Mouse (Mus musculus): Measurements from ENCODE around the gene Tmem125. TPM values are rescaled to one million over a fixed set of nuclear protein-coding genes. Genes with fewer than 3 reads are reported as not detected.
A peak's percentile ranks its signal among the peaks of the same experiment; 100 is the strongest.
"Not testable (repeated sequence)": the region's sequence is repeated elsewhere in the genome, so short reads cannot be mapped to it uniquely, and the experiment has no call there.

Gene Tmem125
- polyA plus RNA-seq, 1 experiment: not detected

DNA sequence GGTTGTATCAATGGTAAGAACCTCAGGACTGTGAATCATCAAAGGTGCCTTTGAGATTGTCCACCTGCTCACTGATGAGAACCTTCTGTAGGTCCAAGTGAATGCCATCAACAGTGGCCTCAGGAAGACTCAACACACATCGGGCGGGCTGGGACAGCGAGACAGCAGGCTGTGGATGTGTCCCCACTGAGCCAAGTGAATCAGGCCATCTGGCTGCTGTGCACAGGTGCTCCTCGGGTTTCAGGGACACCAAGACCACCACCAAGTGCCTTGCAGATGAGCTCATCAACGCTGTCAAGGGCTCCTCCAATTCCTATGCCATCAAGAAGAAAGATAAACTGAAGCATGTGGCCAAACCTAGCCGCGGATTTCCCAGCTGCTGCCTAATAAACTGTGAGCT is 21.6 kb downstream of the Tmem125 start:
- Histone ChIP-seq H3K4me3 (ENCODE audit: insufficient read depth, low read depth, low read length) (no peak overlapping the region), H3K27ac (replicated peaks; ENCODE audit: low read depth, low read length) (no peak overlapping the region), H3K4me1 (ENCODE audit: control insufficient read depth, insufficient read depth, insufficient read length, low read length) (peaks cover 4% of the 10 kb centered on the region)

DNA sequence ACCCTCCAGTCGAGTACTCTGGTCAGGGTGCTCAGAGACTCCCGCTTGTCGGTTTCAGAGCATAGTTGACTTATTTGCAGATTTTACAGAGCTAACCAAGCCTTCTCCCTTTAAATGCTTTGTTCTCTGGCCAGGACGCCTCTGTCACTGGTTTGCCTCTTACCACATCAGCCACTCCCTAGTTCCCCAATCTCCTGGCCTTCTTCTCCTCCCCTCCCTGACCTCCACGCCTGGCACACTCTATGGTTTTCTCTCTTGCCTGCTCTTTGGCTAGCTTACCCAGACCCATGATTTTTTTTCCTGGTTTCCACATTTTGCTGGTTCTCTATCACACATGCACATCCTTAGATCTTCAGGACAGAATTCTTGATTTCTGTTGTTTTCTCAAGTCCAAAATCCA is 25.6 kb downstream of the Tmem125 start:
- Histone ChIP-seq H3K27ac (replicated peaks; ENCODE audit: low read depth, low read length) (no peak overlapping the region), H3K4me1 (ENCODE audit: control insufficient read depth, insufficient read depth, insufficient read length, low read length) (peaks cover 14% of the 10 kb centered on the region), H3K4me3 (ENCODE audit: insufficient read depth, low read depth, low read length) (no peak overlapping the region)

GRCm38 (mm10) chr4:118517497-118518146 is 26.2 kb downstream of the Tmem125 start:
- no peak overlapping the region for H3K27ac ChIP-seq (replicated peaks; ENCODE audit: low read depth, low read length)
- peaks cover 14% of the 10 kb centered on the region for H3K4me1 ChIP-seq (ENCODE audit: control insufficient read depth, insufficient read depth, insufficient read length, low read length)
- no peak overlapping the region for H3K4me3 ChIP-seq (ENCODE audit: insufficient read depth, low read depth, low read length)

GRCm38 (mm10) chr4:118516699-118517496 is 26.9 kb downstream of the Tmem125 start:
- peak overlapping the region; percentile 17 for H3K4me3 ChIP-seq (ENCODE audit: insufficient read depth, low read depth, low read length)
- peak overlapping the region; percentile 77 for H3K27ac ChIP-seq (replicated peaks; ENCODE audit: low read depth, low read length)
- peaks cover 14% of the 10 kb centered on the region for H3K4me1 ChIP-seq (ENCODE audit: control insufficient read depth, insufficient read depth, insufficient read length, low read length)

DNA sequence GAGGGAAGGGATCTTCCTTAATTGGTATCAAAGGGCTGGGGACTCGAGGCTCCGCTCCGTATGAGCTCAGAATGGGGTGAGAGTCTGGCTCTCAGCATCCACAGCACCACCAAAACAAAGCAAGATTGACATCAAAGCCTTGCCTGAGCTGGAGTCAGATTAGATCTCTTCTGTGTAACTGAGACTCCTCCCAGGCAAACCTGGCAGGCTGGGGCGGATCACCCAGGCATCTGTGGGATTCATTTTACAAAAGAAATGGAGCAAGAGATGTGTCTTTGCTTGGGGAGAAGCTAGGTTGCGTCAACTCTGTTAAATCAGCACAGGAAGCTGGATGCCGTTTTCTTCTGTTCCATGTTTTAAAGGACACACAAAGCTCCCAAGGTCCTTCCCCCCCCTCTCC is 34.8 kb downstream of the Tmem125 start:
- Histone ChIP-seq H3K27ac (replicated peaks; ENCODE audit: low read depth, low read length) (no peak overlapping the region; the same call in 1 of the 2 replicates), H3K4me1 (ENCODE audit: control insufficient read depth, insufficient read depth, insufficient read length, low read length) (peaks cover 11% of the 10 kb centered on the region; the same call in 1 of the 2 replicates), H3K4me3 (ENCODE audit: insufficient read depth, low read depth, low read length) (no peak overlapping the region)

DNA sequence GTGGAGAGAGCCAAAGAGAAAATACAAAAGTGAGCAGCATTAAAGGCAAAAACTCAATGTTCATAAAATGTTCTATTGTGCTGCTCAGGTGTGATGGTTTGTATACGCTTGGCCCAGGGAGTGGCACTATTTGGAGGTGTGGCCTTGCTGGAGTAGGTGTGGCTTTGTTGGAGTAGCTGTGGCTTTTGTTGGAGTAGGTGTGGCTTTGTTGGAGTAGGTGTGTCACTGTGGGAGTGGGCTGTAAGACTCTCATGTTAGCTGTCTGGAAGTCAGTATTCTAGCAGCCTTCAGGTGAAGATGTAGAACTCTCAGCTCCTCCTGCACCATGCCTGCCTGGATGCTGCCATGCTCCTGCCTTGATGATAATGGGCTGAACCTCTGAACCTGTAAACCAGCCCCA is 36.7 kb downstream of the Tmem125 start:
- not testable (repeated sequence) for H3K4me3 ChIP-seq (ENCODE audit: insufficient read depth, low read depth, low read length); H3K27ac ChIP-seq (replicated peaks; ENCODE audit: low read depth, low read length)
- H3K4me1 ChIP-seq (ENCODE audit: control insufficient read depth, insufficient read depth, insufficient read length, low read length): peaks cover 11% of the 10 kb centered on the region; the same call in 1 of the 2 replicates

- Histone ChIP-seq H3K4me3 (ENCODE audit: insufficient read depth, low read depth, low read length) (no peak overlapping the region), H3K27ac (replicated peaks; ENCODE audit: low read depth, low read length) (peak overlapping the region; percentile 63), H3K4me1 (ENCODE audit: control insufficient read depth, insufficient read depth, insufficient read length, low read length) (peaks cover 15% of the 10 kb centered on the region; the same call in 1 of the 2 replicates)
Measured at GRCm38 (mm10) chr4:118505551-118505950, 38.3 kb downstream of the Tmem125 start.

GRCm38 (mm10) chr4:118500792-118501191 is 43.1 kb downstream of the Tmem125 start:
- Histone ChIP-seq H3K4me1 (ENCODE audit: control insufficient read depth, insufficient read depth, insufficient read length, low read length) (peaks cover 12% of the 10 kb centered on the region; the same call in 1 of the 2 replicates), H3K4me3 (ENCODE audit: insufficient read depth, low read depth, low read length) (no peak overlapping the region), H3K27ac (replicated peaks; ENCODE audit: low read depth, low read length) (peak overlapping the region; percentile 66)

DNA sequence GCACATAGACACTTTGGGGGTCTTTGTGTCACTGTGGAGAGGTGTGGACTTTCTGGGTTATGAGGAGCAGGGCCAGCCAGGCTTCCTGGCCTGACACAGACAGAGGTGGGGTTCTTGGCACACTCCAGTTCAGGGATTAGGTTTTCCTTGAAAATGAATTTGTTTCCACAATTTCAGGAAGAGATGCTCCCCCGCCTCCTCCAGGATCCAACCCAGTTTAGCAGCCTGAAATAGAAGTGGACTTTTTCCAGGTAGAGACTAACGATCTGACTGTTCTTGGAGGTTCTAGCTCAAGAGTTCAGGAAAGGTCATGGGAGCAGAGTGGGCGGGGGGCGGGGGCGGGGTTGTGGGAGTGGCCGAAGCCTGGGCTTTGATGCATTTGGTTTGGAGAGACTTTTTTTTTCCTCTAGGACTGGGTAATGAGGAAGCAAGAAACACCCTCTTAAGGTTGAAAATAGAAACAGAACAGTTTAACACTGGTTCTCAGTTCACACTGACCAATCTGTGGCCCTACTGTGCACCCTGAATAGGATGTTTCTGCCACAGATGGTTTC is 43.6 kb downstream of the Tmem125 start:
- H3K4me1 ChIP-seq (ENCODE audit: control insufficient read depth, insufficient read depth, insufficient read length, low read length): peaks cover 9% of the 10 kb centered on the region; the same call in 1 of the 2 replicates
- H3K4me3 ChIP-seq (ENCODE audit: insufficient read depth, low read depth, low read length): no peak overlapping the region
- peak overlapping the region; percentile 70 for H3K27ac ChIP-seq (replicated peaks; ENCODE audit: low read depth, low read length)

Other genes with a start within 250 kb of the Tmem125 start
- 4.0 and 6.1 TPM in 2 replicates for gene Szt2, start 134.8 kb downstream of the Tmem125 start, polyA plus RNA-seq (2012; ENCODE audit: insufficient read depth, insufficient read length, missing spikeins)
- 38.0 and 38.3 TPM in 2 replicates for gene Med8, start 134.7 kb downstream of the Tmem125 start, polyA plus RNA-seq (2012; ENCODE audit: insufficient read depth, insufficient read length, missing spikeins)
- 9.4 and 10.7 TPM in 2 replicates for gene Elovl1, start 116.0 kb downstream of the Tmem125 start, polyA plus RNA-seq (2012; ENCODE audit: insufficient read depth, insufficient read length, missing spikeins)
- gene Cdc20, start 106.7 kb downstream of the Tmem125 start, polyA plus RNA-seq (2012; ENCODE audit: insufficient read depth, insufficient read length, missing spikeins): 1.6 TPM in 1 of 2 replicates, not detected in the other
- gene Mpl, start 86.5 kb downstream of the Tmem125 start, polyA plus RNA-seq (2012; ENCODE audit: insufficient read depth, insufficient read length, missing spikeins): not detected in 2 replicates
- 8.1 and 18.8 TPM in 2 replicates for gene Tie1, start 54.0 kb downstream of the Tmem125 start, polyA plus RNA-seq (2012; ENCODE audit: insufficient read depth, insufficient read length, missing spikeins)
- gene 2610528J11Rik, start 17.0 kb downstream of the Tmem125 start, polyA plus RNA-seq (2012; ENCODE audit: insufficient read depth, insufficient read length, missing spikeins): not detected in 2 replicates
- not detected in 2 replicates for gene Cfap57, start 76.7 kb upstream of the Tmem125 start, polyA plus RNA-seq (2012; ENCODE audit: insufficient read depth, insufficient read length, missing spikeins)
- gene Ebna1bp2, start 76.8 kb upstream of the Tmem125 start, polyA plus RNA-seq (2012; ENCODE audit: insufficient read depth, insufficient read length, missing spikeins): 45.1 and 47.8 TPM in 2 replicates
- not detected in 2 replicates for gene Olfr62, start 114.9 kb upstream of the Tmem125 start, polyA plus RNA-seq (2012; ENCODE audit: insufficient read depth, insufficient read length, missing spikeins)
- gene Olfr1342, start 148.7 kb upstream of the Tmem125 start, polyA plus RNA-seq (2012; ENCODE audit: insufficient read depth, insufficient read length, missing spikeins): not detected in 2 replicates
- not detected in 2 replicates for gene Olfr1341, start 159.5 kb upstream of the Tmem125 start, polyA plus RNA-seq (2012; ENCODE audit: insufficient read depth, insufficient read length, missing spikeins)
- gene Olfr1340, start 176.1 kb upstream of the Tmem125 start, polyA plus RNA-seq (2012; ENCODE audit: insufficient read depth, insufficient read length, missing spikeins): not detected in 2 replicates
- not detected in 2 replicates for gene Olfr1339, start 188.1 kb upstream of the Tmem125 start, polyA plus RNA-seq (2012; ENCODE audit: insufficient read depth, insufficient read length, missing spikeins)
- not detected in 2 replicates for gene Olfr1338, start 214.7 kb upstream of the Tmem125 start, polyA plus RNA-seq (2012; ENCODE audit: insufficient read depth, insufficient read length, missing spikeins)
- not detected in 2 replicates for gene Olfr1337, start 238.5 kb upstream of the Tmem125 start, polyA plus RNA-seq (2012; ENCODE audit: insufficient read depth, insufficient read length, missing spikeins)

Data from brown adipose tissue, adult 24 weeks (tissue).